Mouse (Mus musculus) adipocyte (in vitro differentiated cells): ENCODE measurements around the gene Tbc1d24.
"Not testable (repeated sequence)": the region's sequence is repeated elsewhere in the genome, so short reads cannot be mapped to it uniquely, and the experiment has no call there.

Experiments used
- DNase-seq: peaks from one replicate; pipeline ENCODE4 v3.0.0-alpha.2; 2016; ENCODE audit warnings: low spot score

Gene Tbc1d24

GRCm38 (mm10) chr17:24149421-24149820, 55.9 kb downstream of the Tbc1d24 start:
- no peak for DNase-seq

DNA sequence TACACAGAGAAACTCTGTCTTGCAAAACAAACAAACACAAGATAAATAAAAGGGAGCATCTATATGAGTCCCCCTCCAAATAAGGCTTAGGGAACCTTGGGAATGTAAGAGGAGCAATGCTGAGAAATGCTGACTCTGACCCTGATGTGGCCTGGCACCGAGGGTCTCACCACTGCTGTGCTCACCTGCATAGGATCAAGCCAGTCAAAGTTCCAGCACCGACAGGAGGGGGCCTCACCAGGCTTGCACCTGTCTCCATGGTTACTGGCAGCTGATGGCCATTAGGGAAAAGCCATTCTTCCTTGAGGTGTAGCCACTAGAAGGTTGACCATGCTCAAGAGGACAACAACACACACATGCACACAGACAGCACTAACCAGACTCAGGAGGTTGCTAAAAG, 62.5 kb downstream of the Tbc1d24 start:
- no peak for DNase-seq

GRCm38 (mm10) chr17:24141425-24141920, 63.9 kb downstream of the Tbc1d24 start:
- DNase-seq: peak; percentile 98

- DNase-seq: peak; percentile 55
These were observed 64.4 kb downstream of the Tbc1d24 start for GRCm38 (mm10) chr17:24140845-24141424.

DNA sequence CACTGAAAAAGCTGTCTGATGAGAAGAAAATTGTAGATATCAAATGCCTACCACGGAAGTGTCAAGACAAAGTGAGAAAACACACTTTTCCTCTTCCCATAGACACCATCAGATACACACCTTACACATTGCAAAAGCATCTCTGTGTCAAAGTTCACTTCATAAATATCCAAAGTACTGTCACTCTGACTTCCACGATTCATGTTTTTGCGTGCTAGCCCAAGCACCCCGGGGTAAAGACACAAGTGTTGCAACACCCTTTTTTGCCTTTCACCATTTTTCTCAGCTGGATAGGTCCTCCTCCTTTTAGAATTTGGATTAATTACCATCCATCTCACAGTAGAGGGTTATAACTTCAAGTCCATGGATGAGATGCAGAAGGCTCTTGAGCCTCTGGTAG, 65.4 kb downstream of the Tbc1d24 start:
- peak; percentile 54 for DNase-seq

GRCm38 (mm10) chr17:24139256-24139655, 66.1 kb downstream of the Tbc1d24 start:
- DNase-seq: no peak

DNA sequence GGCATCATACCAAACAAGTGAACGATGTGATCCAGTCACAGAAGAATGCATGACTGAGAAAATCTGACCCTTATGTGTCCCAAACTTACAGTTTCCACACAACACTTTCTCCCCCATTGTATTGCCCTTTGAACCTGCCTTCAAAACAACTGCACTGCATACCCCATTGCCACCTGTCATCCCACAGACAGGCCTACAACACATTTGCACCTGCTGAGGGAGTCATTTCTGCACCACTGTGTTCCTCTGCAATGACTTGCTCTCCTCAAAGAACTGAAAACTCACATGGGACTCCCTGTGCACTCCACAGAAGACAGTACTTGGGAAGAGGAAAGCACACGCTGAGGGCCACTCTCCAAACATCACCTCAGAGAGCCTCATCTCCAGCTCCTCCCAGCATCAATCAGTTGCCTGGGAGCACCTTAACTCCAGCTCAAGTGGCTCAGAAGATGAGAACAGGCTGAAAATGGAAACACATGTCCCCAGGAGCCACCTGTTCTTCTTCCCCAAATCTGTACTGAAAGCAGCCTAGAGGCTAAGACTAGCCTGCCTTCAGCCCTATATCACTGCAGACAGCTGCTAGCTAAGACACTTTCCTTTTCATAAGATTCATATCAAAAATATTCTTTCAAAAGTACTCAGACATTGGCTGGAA, 68.0 kb downstream of the Tbc1d24 start:
- no peak for DNase-seq

- DNase-seq: no peak
These were observed 71.3 kb downstream of the Tbc1d24 start for GRCm38 (mm10) chr17:24134062-24134461.

GRCm38 (mm10) chr17:24132919-24133318, 72.4 kb downstream of the Tbc1d24 start:
- DNase-seq: not testable (repeated sequence)

GRCm38 (mm10) chr17:24131570-24131969, 73.8 kb downstream of the Tbc1d24 start:
- no peak for DNase-seq

- not testable (repeated sequence) for DNase-seq
These were observed 76.1 kb downstream of the Tbc1d24 start for GRCm38 (mm10) chr17:24129246-24129645.

- no peak for DNase-seq
These were observed 77.8 kb downstream of the Tbc1d24 start for GRCm38 (mm10) chr17:24127592-24127991.

DNA sequence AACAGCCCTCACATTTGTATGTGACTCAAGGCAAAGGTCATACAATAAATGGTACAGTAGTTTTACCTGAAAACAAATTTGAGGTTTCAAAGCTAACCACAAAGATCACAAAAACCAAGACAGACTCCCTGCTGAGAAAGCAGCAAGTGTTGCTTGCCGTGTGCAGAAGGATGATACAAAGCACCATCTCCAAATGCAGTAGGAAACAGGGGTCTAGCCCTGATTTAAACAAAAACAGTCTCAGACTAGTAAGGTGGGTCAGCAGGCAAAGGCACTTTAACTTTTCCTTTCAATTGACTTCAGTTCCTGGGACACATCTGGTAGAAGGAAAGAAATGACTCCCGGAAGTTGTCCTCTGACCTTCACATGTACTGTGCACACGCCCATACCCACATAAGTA, 78.6 kb downstream of the Tbc1d24 start:
- DNase-seq: no peak
